In the genomic region with DNA sequence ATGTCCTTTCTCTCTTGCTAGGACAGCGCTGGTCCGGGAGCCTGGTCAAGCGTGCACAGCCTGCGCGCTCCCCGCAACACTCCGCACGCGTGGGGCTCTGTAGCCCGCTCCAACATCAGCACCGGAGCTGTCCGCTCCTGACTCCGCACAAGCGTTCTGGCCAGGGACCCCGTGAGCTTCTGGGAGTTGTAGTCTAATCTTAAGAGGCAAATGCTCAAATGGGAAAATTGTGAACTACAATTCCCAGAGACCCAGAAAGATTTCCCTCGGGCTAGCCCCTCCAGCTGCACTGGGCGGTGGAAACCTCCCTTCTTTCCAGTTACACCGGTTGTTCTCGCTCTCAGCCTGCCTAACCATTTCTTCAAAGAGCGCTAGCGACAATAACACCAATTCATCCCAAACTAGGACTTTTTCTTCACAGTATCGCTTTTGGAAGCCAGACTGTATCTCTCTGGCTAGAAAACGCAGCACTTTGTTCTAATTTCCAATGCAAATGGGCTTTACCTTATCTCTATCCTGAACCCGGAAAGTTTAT, we compare ENCODE assay signal across 8 mouse cellular contexts. TPM values are rescaled to one million over a fixed set of nuclear protein-coding genes. Genes with fewer than 3 reads are reported as not detected.
A peak's percentile ranks its signal among the peaks of the same experiment; 100 is the strongest.
DNase-seq lines count a peak whose midpoint lies in the region; ATAC-seq and TF ChIP-seq lines count a peak whose summit lies in the region.

No protein-coding gene starts in this region.

- peak overlapping the region; percentile 42 for H3K4me3 ChIP-seq in embryonic fibroblast, embryonic 13.5 days (ENCODE audit: insufficient read depth, low read length)
- peak overlapping the region; percentile 45 to 48 for H3K4me3 ChIP-seq in heart, embryonic 14.5 days (ENCODE audit: control insufficient read depth in 1 of 2, insufficient read depth in 1 of 2, low read depth in 1 of 2, low read length in 2 of 2)
- peak overlapping the region; percentile 74 for H3K4me3 ChIP-seq in midbrain, embryonic 16.5 days (ENCODE audit: low read depth, low read length)

- under 1% methylated on average over 24 of the region's 24 CpGs for WGBS in heart, embryonic 14.5 days
- under 1% methylated on average over 24 of the region's 24 CpGs for WGBS in midbrain, embryonic 16.5 days

- H3K4me2 ChIP-seq in heart, embryonic 14.5 days (ENCODE audit: low read length), result peak overlapping the region; percentile 95
- peak overlapping the region; percentile 56 for H3K4me2 ChIP-seq in midbrain, embryonic 16.5 days (ENCODE audit: low read length)

- TF ChIP-seq CTCF in embryonic fibroblast, embryonic 13.5 days (IDR thresholded peaks at IDR 0.05; ENCODE audit: borderline replicate concordance, insufficient read depth, low read length), result no peak

- H3K9me3 ChIP-seq in heart, embryonic 14.5 days (ENCODE audit: control insufficient read depth, low read length), result peaks cover 3% of the 10 kb centered on the region; the same call in 1 of the 2 replicates
- no peaks in the 10 kb centered on the region for H3K9me3 ChIP-seq in midbrain, embryonic 16.5 days (replicated peaks; ENCODE audit: control insufficient read depth, low read length, poor library complexity, severe bottlenecking)

- DNase-seq in ovary, adult 18-20 months (ENCODE audit: low spot score), result peak; percentile 33
- no peak for DNase-seq in ovary, postnatal 10 days (ENCODE audit: low spot score)
- DNase-seq in kidney, postnatal 10 days, result peak; percentile 75
- DNase-seq in liver, result peak; percentile 47
- DNase-seq in urinary bladder, postnatal 4 days (ENCODE audit: low spot score in 2 of 2), result peak; percentile 34 to 61

- peak overlapping the region; percentile 49; the same call in 1 of the 2 replicates for H3K9ac ChIP-seq in heart, embryonic 14.5 days (ENCODE audit: low read length)
- H3K9ac ChIP-seq in midbrain, embryonic 16.5 days (ENCODE audit: low read depth, low read length), result peak overlapping the region; percentile 83

- no peak for TF ChIP-seq POLR2A in embryonic fibroblast, embryonic 13.5 days (IDR thresholded peaks at IDR 0.05; ENCODE audit: low read depth, low read length)

- H3K27me3 ChIP-seq in heart, embryonic 14.5 days (ENCODE audit: control insufficient read depth, insufficient read depth, low read length), result peaks cover 13% of the 10 kb centered on the region; the same call in 1 of the 2 replicates
- H3K27me3 ChIP-seq in midbrain, embryonic 16.5 days (ENCODE audit: control insufficient read depth, insufficient read depth, low read depth, low read length), result no peaks in the 10 kb centered on the region

- no peak overlapping the region for H3K27ac ChIP-seq in embryonic fibroblast, embryonic 13.5 days (ENCODE audit: insufficient read depth, low read length)
- H3K27ac ChIP-seq in heart, embryonic 14.5 days (replicated peaks in 1 of 2; ENCODE audit: control insufficient read depth in 1 of 2, insufficient read depth in 1 of 2, low read depth in 2 of 2, low read length in 2 of 2), result no peak overlapping the region
- peak overlapping the region; percentile 95 for H3K27ac ChIP-seq in midbrain, embryonic 16.5 days (ENCODE audit: low read length)

- peak; percentile 84 for ATAC-seq in heart, embryonic 14.5 days (ENCODE audit: insufficient number of reproducible peaks, insufficient read depth, low FRiP score, low read depth)
- peak; percentile 98 for ATAC-seq in midbrain, embryonic 16.5 days

- no peaks in the 10 kb centered on the region for H3K36me3 ChIP-seq in heart, embryonic 14.5 days (ENCODE audit: control insufficient read depth, insufficient read depth, low read length)
- no peaks in the 10 kb centered on the region for H3K36me3 ChIP-seq in midbrain, embryonic 16.5 days (ENCODE audit: control insufficient read depth, insufficient read depth, low read length)

- H3K4me1 ChIP-seq in embryonic fibroblast, embryonic 13.5 days (ENCODE audit: control insufficient read depth, insufficient read depth, low read length), result no peaks in the 10 kb centered on the region
- peaks cover 6 to 8% of the 10 kb centered on the region in 2 experiments for H3K4me1 ChIP-seq in heart, embryonic 14.5 days (ENCODE audit: control insufficient read depth in 2 of 2, insufficient read depth in 2 of 2, low read length in 2 of 2)
- H3K4me1 ChIP-seq in midbrain, embryonic 16.5 days (ENCODE audit: control insufficient read depth, insufficient read depth, low read length), result peaks cover 9% of the 10 kb centered on the region

RNA-seq across cellular contexts. Expression of a gene that starts 0.7 kb away (rescaled TPM):
- polyA plus RNA-seq in embryonic fibroblast, embryonic 13.5 days (2011; ENCODE audit: insufficient read length, low read depth, missing spikeins), result 2.8 and 3.0 TPM in 2 replicates
- 0.08 and 0.55 TPM in 2 replicates for polyA plus RNA-seq in heart, embryonic 14.5 days (2014; fragmentation: Nextera tagmentation; extraction: Ambion mirVana)
- 242 and 262 TPM in 2 replicates for polyA plus RNA-seq in midbrain, embryonic 16.5 days (2015; fragmentation: Nextera tagmentation; extraction: Ambion mirVana)

Comparison
In these comparisons a context has a peak if more than half of its experiments do, and no peak if none do; other contexts are left out.
1. RNA of a gene that starts 0.7 kb away (polyA plus RNA-seq): 242 to 262 TPM in midbrain, embryonic 16.5 days; 2.8 to 3.0 TPM in embryonic fibroblast, embryonic 13.5 days and 0.08 to 0.55 TPM in heart, embryonic 14.5 days; every median in the first group is over 10 times any median in the second.
2. Peak in every context shown above with its lines, with median percentiles within 50 percentile points of each other: H3K4me3 ChIP-seq.